Mouse (Mus musculus) myocyte (in vitro differentiated cells): ENCODE data around the gene Alk.

Source experiments
- CEBPB ChIP-seq: IDR thresholded peaks from 2 replicates; pipeline ENCODE4 v1.6.1; 2011; ENCODE audit warnings: mild to moderate bottlenecking, moderate library complexity; ENCODE audit not compliant: poor library complexity, insufficient read depth, severe bottlenecking
- E2F4 ChIP-seq: IDR thresholded peaks from one replicate; pipeline ENCODE4 v1.6.1; 2011; ENCODE audit warnings: mild to moderate bottlenecking, control low read depth, moderate library complexity; ENCODE audit not compliant: insufficient read depth
- MAX ChIP-seq: IDR thresholded peaks from one replicate; pipeline ENCODE4 v1.6.1; 2011; ENCODE audit warnings: low read depth, mild to moderate bottlenecking, control low read depth
- MYOG ChIP-seq, 3 experiments: IDR thresholded peaks; one replicate each; pipeline ENCODE4 v1.6.1; 2011; ENCODE audit warnings: control low read depth in 2 of 3, low read depth in 2 of 3, mild to moderate bottlenecking in 2 of 3; ENCODE audit not compliant: insufficient read length in 2 of 3, control insufficient read depth in 1 of 3, insufficient read depth in 1 of 3
- POLR2A ChIP-seq: IDR thresholded peaks from one replicate; pipeline ENCODE4 v1.6.1; 2011; ENCODE audit warnings: low read depth, mild to moderate bottlenecking, control low read depth, moderate library complexity; ENCODE audit not compliant: insufficient read length
- REST ChIP-seq: IDR thresholded peaks from one replicate; pipeline ENCODE4 v1.6.1; 2011; ENCODE audit warnings: mild to moderate bottlenecking, control low read depth, moderate library complexity; ENCODE audit not compliant: insufficient read depth, insufficient read length
- TCF12 ChIP-seq: IDR thresholded peaks from one replicate; pipeline ENCODE4 v1.6.1; 2011; ENCODE audit warnings: mild to moderate bottlenecking, control low read depth; ENCODE audit not compliant: poor library complexity, insufficient read depth, severe bottlenecking
- USF1 ChIP-seq: IDR thresholded peaks from one replicate; pipeline ENCODE4 v1.6.1; 2011; ENCODE audit warnings: low read depth, mild to moderate bottlenecking, control low read depth, moderate library complexity

DNA sequence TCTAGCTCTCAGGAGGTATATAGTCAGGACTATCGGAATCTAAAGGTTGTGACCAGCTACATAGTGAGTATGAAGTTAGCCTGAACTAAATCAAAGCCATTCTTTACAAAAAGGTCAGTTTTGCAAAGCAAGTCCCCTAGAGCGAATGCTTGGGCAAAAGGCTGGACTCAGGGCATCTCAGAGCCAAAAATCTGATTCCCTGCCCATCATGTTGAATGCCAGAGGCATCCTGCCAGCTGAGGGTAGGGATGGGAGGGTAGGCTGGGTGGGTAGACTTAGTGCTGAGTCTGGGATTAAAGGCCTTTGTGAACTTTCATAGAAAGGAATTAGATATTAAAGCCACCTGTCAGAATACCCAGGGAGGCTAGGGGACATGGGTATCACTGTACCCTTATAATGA is 594.6 kb downstream of the Alk start:
- no peak for TF ChIP-seq MAX
- no peak for TF ChIP-seq POLR2A
- no peak for TF ChIP-seq TCF12
- TF ChIP-seq E2F4: no peak
- TF ChIP-seq REST: no peak
- TF ChIP-seq CEBPB: no peak
- no peak for TF ChIP-seq USF1
- no peak for TF ChIP-seq MYOG (IDR thresholded peaks at IDR 0.05; ENCODE audit: control insufficient read depth in 1 of 3, insufficient read depth in 1 of 3, insufficient read length in 2 of 3, low read depth in 2 of 3)
